Mouse (Mus musculus): ENCODE measurements around the gene Fam110c. TPM values are rescaled to one million over a fixed set of nuclear protein-coding genes. Genes with fewer than 3 reads are reported as not detected.
"Not testable (repeated sequence)": the region's sequence is repeated elsewhere in the genome, so short reads cannot be mapped to it uniquely, and the experiment has no call there.

The Fam110c gene
- polyA plus RNA-seq, 1 experiment = 0.40 TPM

- no peaks in the 10 kb centered on the region for H3K36me3 ChIP-seq (ENCODE audit: control insufficient read depth, insufficient read depth, low read length)
- no peak for DNase-seq
- TF ChIP-seq POLR2A (IDR thresholded peaks at IDR 0.05; ENCODE audit: control insufficient read depth, extremely low read depth, insufficient read depth, low read length, poor library complexity) (no peak), CTCF (IDR thresholded peaks at IDR 0.05; ENCODE audit: borderline replicate concordance, control insufficient read depth, extremely low read depth, insufficient read depth, low read length, poor library complexity) (no peak)
- H3K27ac ChIP-seq (ENCODE audit: control insufficient read depth, insufficient read depth, low read length) = no peak overlapping the region
- H3K27me3 ChIP-seq (ENCODE audit: control insufficient read depth, insufficient read depth, low read length) = no peaks in the 10 kb centered on the region
- WGBS = 94% methylated on average over 5 of the region's 5 CpGs
- H3K4me1 ChIP-seq (replicated peaks; ENCODE audit: control insufficient read depth, insufficient read depth, low read length) = no peaks in the 10 kb centered on the region
- H3K4me3 ChIP-seq (ENCODE audit: control insufficient read depth, insufficient read depth, low read length) = no peak overlapping the region
Observed at GRCm38 (mm10) chr12:31071222-31071621, 2.4 kb upstream of the Fam110c start.

- under 1% methylated on average over 18 of the region's 18 CpGs for WGBS
- H3K4me1 ChIP-seq (replicated peaks; ENCODE audit: control insufficient read depth, insufficient read depth, low read length); H3K36me3 ChIP-seq (ENCODE audit: control insufficient read depth, insufficient read depth, low read length); H3K27ac ChIP-seq (ENCODE audit: control insufficient read depth, insufficient read depth, low read length); H3K27me3 ChIP-seq (ENCODE audit: control insufficient read depth, insufficient read depth, low read length); DNase-seq: not testable (repeated sequence)
- peak overlapping the region; percentile 19; the same call in 1 of the 2 replicates for H3K4me3 ChIP-seq (ENCODE audit: control insufficient read depth, insufficient read depth, low read length)
Observed at GRCm38 (mm10) chr12:31074355-31074786, 710 bp downstream of the Fam110c start.

GRCm38 (mm10) chr12:31074839-31075538 is 1.3 kb downstream of the Fam110c start:
- TF ChIP-seq POLR2A (IDR thresholded peaks at IDR 0.05; ENCODE audit: control insufficient read depth, extremely low read depth, insufficient read depth, low read length, poor library complexity) = no peak
- H3K27ac ChIP-seq (ENCODE audit: control insufficient read depth, insufficient read depth, low read length) = no peak overlapping the region

GRCm38 (mm10) chr12:31077020-31077419 is 3.4 kb downstream of the Fam110c start:
- no peak for DNase-seq
- no peaks in the 10 kb centered on the region for H3K36me3 ChIP-seq (ENCODE audit: control insufficient read depth, insufficient read depth, low read length)
- H3K27me3 ChIP-seq (ENCODE audit: control insufficient read depth, insufficient read depth, low read length) = no peaks in the 10 kb centered on the region
- WGBS = 72% methylated on average over 7 of the region's 7 CpGs
- no peak overlapping the region for H3K27ac ChIP-seq (ENCODE audit: control insufficient read depth, insufficient read depth, low read length)
- no peak overlapping the region for H3K4me3 ChIP-seq (ENCODE audit: control insufficient read depth, insufficient read depth, low read length)
- no peak for TF ChIP-seq POLR2A (IDR thresholded peaks at IDR 0.05; ENCODE audit: control insufficient read depth, extremely low read depth, insufficient read depth, low read length, poor library complexity)
- TF ChIP-seq CTCF (IDR thresholded peaks at IDR 0.05; ENCODE audit: borderline replicate concordance, control insufficient read depth, extremely low read depth, insufficient read depth, low read length, poor library complexity) = no peak
- no peaks in the 10 kb centered on the region for H3K4me1 ChIP-seq (replicated peaks; ENCODE audit: control insufficient read depth, insufficient read depth, low read length)

More at GRCm38 (mm10) chr12:31074839-31075538, 1.3 kb downstream of the Fam110c start:
- 6% methylated on average over 24 of the region's 24 CpGs for WGBS
- Histone ChIP-seq H3K4me1 (replicated peaks; ENCODE audit: control insufficient read depth, insufficient read depth, low read length) (no peaks in the 10 kb centered on the region), H3K4me3 (ENCODE audit: control insufficient read depth, insufficient read depth, low read length) (no peak overlapping the region), H3K27me3 (ENCODE audit: control insufficient read depth, insufficient read depth, low read length) (no peaks in the 10 kb centered on the region), H3K36me3 (ENCODE audit: control insufficient read depth, insufficient read depth, low read length) (no peaks in the 10 kb centered on the region)
- no peak for DNase-seq

- no peak for DNase-seq
- Histone ChIP-seq H3K36me3 (ENCODE audit: control insufficient read depth, insufficient read depth, low read length) (no peaks in the 10 kb centered on the region), H3K27ac (ENCODE audit: control insufficient read depth, insufficient read depth, low read length) (no peak overlapping the region), H3K4me1 (replicated peaks; ENCODE audit: control insufficient read depth, insufficient read depth, low read length) (no peaks in the 10 kb centered on the region), H3K27me3 (ENCODE audit: control insufficient read depth, insufficient read depth, low read length) (no peaks in the 10 kb centered on the region), H3K4me3 (ENCODE audit: control insufficient read depth, insufficient read depth, low read length) (no peak overlapping the region)
- TF ChIP-seq POLR2A (IDR thresholded peaks at IDR 0.05; ENCODE audit: control insufficient read depth, extremely low read depth, insufficient read depth, low read length, poor library complexity) = no peak
- TF ChIP-seq CTCF (IDR thresholded peaks at IDR 0.05; ENCODE audit: borderline replicate concordance, control insufficient read depth, extremely low read depth, insufficient read depth, low read length, poor library complexity) = no peak
- 90% methylated on average over 4 of the region's 4 CpGs for WGBS
Observed at GRCm38 (mm10) chr12:31078030-31078429, 4.4 kb downstream of the Fam110c start.

- Histone ChIP-seq H3K27ac (ENCODE audit: control insufficient read depth, insufficient read depth, low read length) (no peak overlapping the region), H3K27me3 (ENCODE audit: control insufficient read depth, insufficient read depth, low read length) (no peaks in the 10 kb centered on the region), H3K4me3 (ENCODE audit: control insufficient read depth, insufficient read depth, low read length) (no peak overlapping the region), H3K4me1 (replicated peaks; ENCODE audit: control insufficient read depth, insufficient read depth, low read length) (no peaks in the 10 kb centered on the region), H3K36me3 (ENCODE audit: control insufficient read depth, insufficient read depth, low read length) (no peaks in the 10 kb centered on the region)
- TF ChIP-seq POLR2A (IDR thresholded peaks at IDR 0.05; ENCODE audit: control insufficient read depth, extremely low read depth, insufficient read depth, low read length, poor library complexity) (no peak), CTCF (IDR thresholded peaks at IDR 0.05; ENCODE audit: borderline replicate concordance, control insufficient read depth, extremely low read depth, insufficient read depth, low read length, poor library complexity) (no peak)
- WGBS = 93% methylated on average over 6 of the region's 6 CpGs
- DNase-seq = no peak
Observed at GRCm38 (mm10) chr12:31080352-31080751, 6.7 kb downstream of the Fam110c start.

All from thymus, adult 2 months (tissue).